Mouse (Mus musculus): ENCODE data around the gene Kif24. TPM values are rescaled to one million over a fixed set of nuclear protein-coding genes. Genes with fewer than 3 reads are reported as not detected.

The Kif24 gene
- polyA plus RNA-seq, 1 experiment: 0.39 TPM

DNA sequence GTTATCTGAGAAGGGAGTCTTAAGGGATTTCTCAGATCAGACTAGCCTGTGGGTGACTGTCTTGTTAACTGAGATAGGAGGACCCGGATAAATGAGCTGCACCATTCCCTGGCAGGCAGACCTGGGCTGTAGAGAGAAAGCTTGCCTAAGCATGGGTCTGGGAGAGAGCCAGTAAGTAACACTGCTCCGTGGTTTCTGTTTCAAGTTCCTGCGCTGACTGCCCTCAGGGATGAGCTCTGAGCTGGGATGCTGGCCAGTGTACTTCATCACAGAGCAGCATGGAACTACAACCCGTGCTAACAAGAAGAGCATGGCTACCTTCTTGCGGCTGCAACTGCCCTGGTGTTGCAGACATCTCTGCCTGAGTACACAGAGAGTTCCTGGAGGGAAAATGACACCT, 64.8 kb downstream of the Kif24 start:
- DNase-seq: no peak
- H3K27me3 ChIP-seq (ENCODE audit: control insufficient read depth, insufficient read depth, low read length): no peaks in the 10 kb centered on the region
- H3K4me3 ChIP-seq (replicated peaks; ENCODE audit: insufficient read depth, low read depth, low read length): no peak overlapping the region
- H3K4me1 ChIP-seq (ENCODE audit: control insufficient read depth, insufficient read depth, low read length): no peaks in the 10 kb centered on the region
- no peak for TF ChIP-seq POLR2A (IDR thresholded peaks at IDR 0.05; ENCODE audit: borderline replicate concordance, insufficient read depth, low read length)
- TF ChIP-seq CTCF (IDR thresholded peaks at IDR 0.05; ENCODE audit: borderline replicate concordance, insufficient read depth, low read depth, low read length): no peak
- 46% methylated on average over 5 of the region's 5 CpGs for WGBS
- no peak overlapping the region for H3K27ac ChIP-seq (ENCODE audit: insufficient read depth, low read length)

DNA sequence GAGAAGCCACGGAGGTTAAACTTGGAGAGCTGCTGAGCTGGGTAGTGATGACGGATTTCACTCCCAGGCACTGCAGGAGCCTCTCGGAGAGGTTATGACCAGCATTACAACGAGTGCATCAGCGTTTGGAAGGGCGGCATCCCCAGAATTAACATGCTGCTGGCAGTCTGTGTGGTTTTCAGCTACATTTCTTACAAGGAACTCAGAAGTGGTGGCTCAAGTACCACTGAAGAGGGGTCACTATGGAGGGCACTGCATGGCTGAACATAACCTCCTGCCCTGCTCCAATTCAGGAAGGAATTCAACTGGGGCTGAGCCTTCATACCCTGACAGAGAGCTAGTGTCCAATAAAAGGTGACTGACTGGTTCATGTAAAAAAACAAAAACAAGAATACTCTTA, 66.3 kb downstream of the Kif24 start:
- no peaks in the 10 kb centered on the region; the same call in 1 of the 2 replicates for H3K4me1 ChIP-seq (ENCODE audit: control insufficient read depth, insufficient read depth, low read length)
- 77% methylated on average over 6 of the region's 6 CpGs for WGBS
- TF ChIP-seq CTCF (IDR thresholded peaks at IDR 0.05; ENCODE audit: borderline replicate concordance, insufficient read depth, low read depth, low read length) (no peak), POLR2A (IDR thresholded peaks at IDR 0.05; ENCODE audit: borderline replicate concordance, insufficient read depth, low read length) (no peak)
- no peak overlapping the region for H3K4me3 ChIP-seq (replicated peaks; ENCODE audit: insufficient read depth, low read depth, low read length)
- no peak for DNase-seq
- no peak overlapping the region for H3K27ac ChIP-seq (ENCODE audit: insufficient read depth, low read length)
- no peaks in the 10 kb centered on the region for H3K27me3 ChIP-seq (ENCODE audit: control insufficient read depth, insufficient read depth, low read length)

DNA sequence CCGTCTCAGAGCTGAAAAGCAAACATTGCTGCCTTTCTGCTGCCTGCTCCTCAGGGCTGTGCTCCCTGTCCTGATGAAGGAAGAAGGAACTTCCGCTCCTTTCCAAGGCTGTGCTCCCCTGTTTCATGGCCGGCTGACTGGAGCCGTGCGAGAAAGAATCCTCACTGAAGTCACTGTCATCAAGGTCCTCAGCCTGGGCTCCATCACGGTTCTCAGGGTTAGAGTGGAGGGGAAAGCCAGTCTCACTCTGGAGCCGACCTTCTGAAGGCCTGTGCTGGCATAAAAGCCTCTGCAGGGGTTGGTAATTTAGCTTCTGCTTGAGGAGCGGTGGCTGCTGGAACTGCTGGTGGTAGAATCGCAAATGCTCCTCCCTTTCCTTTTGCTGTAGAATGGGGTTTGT, 70.0 kb downstream of the Kif24 start:
- 76% methylated on average over 9 of the region's 9 CpGs for WGBS
- no peak overlapping the region for H3K27ac ChIP-seq (ENCODE audit: insufficient read depth, low read length)
- DNase-seq: no peak
- H3K4me1 ChIP-seq (ENCODE audit: control insufficient read depth, insufficient read depth, low read length): no peaks in the 10 kb centered on the region; the same call in 1 of the 2 replicates
- H3K4me3 ChIP-seq (replicated peaks; ENCODE audit: insufficient read depth, low read depth, low read length): no peak overlapping the region
- no peak for TF ChIP-seq CTCF (IDR thresholded peaks at IDR 0.05; ENCODE audit: borderline replicate concordance, insufficient read depth, low read depth, low read length)
- no peak for TF ChIP-seq POLR2A (IDR thresholded peaks at IDR 0.05; ENCODE audit: borderline replicate concordance, insufficient read depth, low read length)
- no peaks in the 10 kb centered on the region for H3K27me3 ChIP-seq (ENCODE audit: control insufficient read depth, insufficient read depth, low read length)

DNA sequence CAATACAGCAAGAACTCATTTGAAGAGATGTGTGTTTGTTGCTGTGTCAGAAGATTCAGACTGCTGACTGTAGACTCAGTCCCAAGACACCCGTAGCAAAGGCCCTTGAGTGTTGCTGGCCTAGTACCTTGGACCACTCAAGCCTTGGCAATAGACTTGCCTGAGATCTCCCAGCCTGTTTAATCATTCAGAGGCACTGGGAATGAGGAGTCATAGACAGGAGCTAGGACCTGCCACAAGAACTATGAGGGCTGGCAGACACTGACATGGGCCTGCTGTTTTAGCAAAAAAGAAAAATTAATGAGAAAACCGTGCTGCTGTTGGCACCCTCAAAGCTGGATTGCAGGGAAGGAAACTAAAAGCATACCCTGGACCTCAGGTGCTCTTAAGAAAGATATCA, 73.7 kb downstream of the Kif24 start:
- 79% methylated on average over 2 of the region's 2 CpGs for WGBS
- TF ChIP-seq POLR2A (IDR thresholded peaks at IDR 0.05; ENCODE audit: borderline replicate concordance, insufficient read depth, low read length): no peak
- no peak for TF ChIP-seq CTCF (IDR thresholded peaks at IDR 0.05; ENCODE audit: borderline replicate concordance, insufficient read depth, low read depth, low read length)
- no peak overlapping the region for H3K27ac ChIP-seq (ENCODE audit: insufficient read depth, low read length)
- DNase-seq: no peak
- H3K4me3 ChIP-seq (replicated peaks; ENCODE audit: insufficient read depth, low read depth, low read length): no peak overlapping the region
- no peaks in the 10 kb centered on the region; the same call in 1 of the 2 replicates for H3K4me1 ChIP-seq (ENCODE audit: control insufficient read depth, insufficient read depth, low read length)
- H3K27me3 ChIP-seq (ENCODE audit: control insufficient read depth, insufficient read depth, low read length): no peaks in the 10 kb centered on the region

DNA sequence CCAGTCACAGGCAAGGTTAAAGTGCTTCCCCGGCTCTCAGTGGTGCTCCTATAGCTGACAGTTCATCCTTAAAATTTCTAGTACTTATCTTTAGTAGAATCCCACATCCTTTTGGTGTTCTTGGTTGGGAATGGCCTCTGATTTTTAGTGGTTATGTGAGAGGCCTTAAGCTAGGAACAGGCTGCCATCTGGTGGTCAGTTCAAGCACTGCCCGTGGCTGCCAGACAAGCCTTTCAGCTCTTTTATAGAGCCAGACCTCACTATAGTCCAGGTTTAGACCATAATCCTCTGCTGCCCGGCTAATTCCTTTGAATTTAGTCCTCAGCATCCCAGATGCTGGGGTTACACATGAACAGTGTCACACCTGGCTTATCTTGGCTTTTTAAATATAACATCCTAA, 74.6 kb downstream of the Kif24 start:
- Histone ChIP-seq H3K4me1 (ENCODE audit: control insufficient read depth, insufficient read depth, low read length) (no peaks in the 10 kb centered on the region; the same call in 1 of the 2 replicates), H3K27ac (ENCODE audit: insufficient read depth, low read length) (no peak overlapping the region), H3K27me3 (ENCODE audit: control insufficient read depth, insufficient read depth, low read length) (no peaks in the 10 kb centered on the region), H3K4me3 (replicated peaks; ENCODE audit: insufficient read depth, low read depth, low read length) (no peak overlapping the region)
- peak; percentile 88 for TF ChIP-seq CTCF (IDR thresholded peaks at IDR 0.05; ENCODE audit: borderline replicate concordance, insufficient read depth, low read depth, low read length)
- TF ChIP-seq POLR2A (IDR thresholded peaks at IDR 0.05; ENCODE audit: borderline replicate concordance, insufficient read depth, low read length): no peak
- DNase-seq: peak; percentile 71 to 84
- 18% methylated on average over 3 of the region's 3 CpGs for WGBS

DNA sequence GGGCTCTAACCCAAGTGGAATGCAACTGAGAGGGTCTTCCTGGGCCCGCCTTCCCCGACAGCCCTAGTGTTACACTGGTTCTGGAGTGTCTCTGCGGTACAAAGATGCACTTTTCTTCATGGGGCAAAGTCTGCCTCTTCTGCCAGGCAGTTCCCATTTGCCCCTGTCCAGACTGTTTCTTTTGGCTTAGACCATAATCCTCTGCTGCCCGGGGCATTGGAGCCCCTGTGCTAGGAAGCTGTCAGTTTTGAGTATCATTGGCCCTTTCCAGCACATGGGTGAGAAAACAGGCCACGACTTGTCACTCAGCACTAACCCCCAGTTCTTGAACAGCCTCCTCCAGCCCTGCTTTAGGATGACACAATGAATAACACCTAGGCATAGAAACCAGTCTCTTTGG, 75.4 kb downstream of the Kif24 start:
- DNase-seq: no peak
- Histone ChIP-seq H3K27me3 (ENCODE audit: control insufficient read depth, insufficient read depth, low read length) (no peaks in the 10 kb centered on the region), H3K4me1 (ENCODE audit: control insufficient read depth, insufficient read depth, low read length) (no peaks in the 10 kb centered on the region), H3K4me3 (replicated peaks; ENCODE audit: insufficient read depth, low read depth, low read length) (no peak overlapping the region), H3K27ac (ENCODE audit: insufficient read depth, low read length) (no peak overlapping the region)
- WGBS: 77% methylated on average over 5 of the region's 5 CpGs
- no peak for TF ChIP-seq POLR2A (IDR thresholded peaks at IDR 0.05; ENCODE audit: borderline replicate concordance, insufficient read depth, low read length)
- no peak for TF ChIP-seq CTCF (IDR thresholded peaks at IDR 0.05; ENCODE audit: borderline replicate concordance, insufficient read depth, low read depth, low read length)

DNA sequence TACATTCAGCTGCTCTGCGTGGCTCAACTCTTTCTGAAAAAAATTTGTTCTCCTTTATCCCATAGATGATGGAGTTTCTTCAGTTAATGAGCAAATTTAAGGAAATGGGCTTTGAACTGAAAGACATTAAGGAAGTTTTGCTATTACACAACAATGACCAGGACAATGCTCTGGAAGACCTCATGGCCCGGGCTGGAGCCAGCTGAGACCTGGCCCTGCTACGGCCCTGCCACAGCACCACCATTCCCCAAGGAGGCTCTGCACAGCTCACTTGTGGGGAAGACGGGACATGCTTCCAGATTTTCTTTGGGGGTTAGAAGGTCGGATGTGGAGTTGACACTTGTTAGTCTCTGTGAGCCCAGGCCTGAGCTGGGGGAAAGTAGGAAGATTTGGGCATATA, 76.1 kb downstream of the Kif24 start:
- Histone ChIP-seq H3K27ac (ENCODE audit: insufficient read depth, low read length) (no peak overlapping the region), H3K27me3 (ENCODE audit: control insufficient read depth, insufficient read depth, low read length) (no peaks in the 10 kb centered on the region), H3K4me3 (replicated peaks; ENCODE audit: insufficient read depth, low read depth, low read length) (no peak overlapping the region), H3K4me1 (ENCODE audit: control insufficient read depth, insufficient read depth, low read length) (no peaks in the 10 kb centered on the region)
- TF ChIP-seq CTCF (IDR thresholded peaks at IDR 0.05; ENCODE audit: borderline replicate concordance, insufficient read depth, low read depth, low read length) (no peak), POLR2A (IDR thresholded peaks at IDR 0.05; ENCODE audit: borderline replicate concordance, insufficient read depth, low read length) (no peak)
- WGBS: 75% methylated on average over 5 of the region's 5 CpGs
- DNase-seq: no peak

DNA sequence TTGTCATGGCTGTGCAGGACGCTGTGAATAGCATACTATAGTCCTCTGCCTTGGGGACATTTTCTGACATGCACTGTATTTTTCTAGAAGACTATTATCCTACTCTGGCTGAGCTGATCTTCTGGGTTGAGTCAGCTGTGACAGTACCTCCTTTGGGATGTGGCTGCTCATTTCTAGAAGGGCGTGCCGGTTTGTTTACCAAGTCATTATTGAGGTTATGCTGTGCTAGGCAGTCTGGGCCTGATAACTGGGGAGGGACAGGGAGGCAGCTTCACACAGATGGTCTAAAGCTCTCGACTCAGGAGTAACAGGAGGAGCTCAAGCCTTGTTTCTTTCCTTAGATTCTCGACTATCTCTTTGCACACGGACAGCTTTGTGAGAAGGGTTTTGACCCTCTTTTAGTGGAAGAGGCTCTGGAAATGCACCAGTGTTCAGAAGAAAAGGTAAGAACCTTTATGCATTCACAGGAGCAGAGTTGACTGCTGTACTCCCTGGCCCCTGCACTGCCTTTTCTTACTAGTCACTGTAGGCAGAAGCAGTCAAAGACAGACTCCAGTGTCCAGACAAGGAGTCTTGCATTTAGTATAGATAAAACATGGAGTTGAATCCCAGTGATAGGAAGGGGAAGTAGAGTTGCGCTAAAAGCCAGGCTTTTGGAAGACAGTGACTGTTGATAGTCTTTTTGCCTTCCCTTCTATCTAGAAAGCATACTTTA, 76.8 kb downstream of the Kif24 start:
- 80% methylated on average over 7 of the region's 7 CpGs for WGBS
- Histone ChIP-seq H3K27ac (ENCODE audit: insufficient read depth, low read length) (no peak overlapping the region), H3K4me1 (ENCODE audit: control insufficient read depth, insufficient read depth, low read length) (no peaks in the 10 kb centered on the region), H3K27me3 (ENCODE audit: control insufficient read depth, insufficient read depth, low read length) (no peaks in the 10 kb centered on the region), H3K4me3 (replicated peaks; ENCODE audit: insufficient read depth, low read depth, low read length) (no peak overlapping the region)
- DNase-seq: no peak
- TF ChIP-seq CTCF (IDR thresholded peaks at IDR 0.05; ENCODE audit: borderline replicate concordance, insufficient read depth, low read depth, low read length) (no peak), POLR2A (IDR thresholded peaks at IDR 0.05; ENCODE audit: borderline replicate concordance, insufficient read depth, low read length) (no peak)
